Comparison of ENCODE assay signal across 8 mouse cellular contexts in genomic region chr7:65370787-65371616, GRCm38 (mm10).
DNase-seq lines count a peak whose midpoint lies in the region.

No protein-coding gene starts in this region.

- DNase-seq in adrenal gland, adult (ENCODE audit: inconsistent age in 2 of 2, low spot score in 1 of 2), result peak; percentile 95 to 98
- DNase-seq in embryo, embryonic 10.5 days (ENCODE audit: low spot score), result peak; percentile 90
- DNase-seq in gastrocnemius, postnatal 10 days, result peak; percentile 92
- peak; percentile 25 for DNase-seq in induced T-regulatory cell, adult 2 months (ENCODE audit: low read depth)
- DNase-seq in left cerebral cortex, adult 9 months (ENCODE audit: low spot score in 2 of 2), result peak; percentile 57 to 90
- peak; percentile 84 for DNase-seq in right cerebral cortex, postnatal 14 days
- DNase-seq in urinary bladder, postnatal 25 days (ENCODE audit: low spot score), result peak; percentile 96

- H3K9me3 ChIP-seq in megakaryocyte, embryonic 14.5 days, result 0 out of 2 replicates have a peak, but pooled peaks cover 4% of the 10 kb centered on the region

- peak overlapping the region; percentile 94 for H3K4me3 ChIP-seq in megakaryocyte, embryonic 14.5 days (replicated peaks)

- peaks cover 64% of the 10 kb centered on the region for H3K4me1 ChIP-seq in megakaryocyte, embryonic 14.5 days

- H3K36me3 ChIP-seq in megakaryocyte, embryonic 14.5 days (replicated peaks; ENCODE audit: low read length), result no peaks in the 10 kb centered on the region

- peaks cover 29% of the 10 kb centered on the region for H3K27me3 ChIP-seq in megakaryocyte, embryonic 14.5 days (replicated peaks)

Comparison
In these comparisons a context has a peak if more than half of its experiments do, and no peak if none do; other contexts are left out.
1. Peak in every context shown above with its lines: DNase-seq and H3K4me3 ChIP-seq.
2. DNase-seq: peak in every context shown above with its lines; median percentile 96 in adrenal gland, adult; 96 in urinary bladder, postnatal 25 days; 92 in gastrocnemius, postnatal 10 days; 90 in embryo, embryonic 10.5 days; 84 in right cerebral cortex, postnatal 14 days; 74 in left cerebral cortex, adult 9 months; 25 in induced T-regulatory cell, adult 2 months.